Mouse (Mus musculus) megakaryocyte, embryonic 14.5 days (primary cell): ENCODE data around the gene Klf1.

ENCODE experiments used
- FLI1 ChIP-seq: IDR thresholded peaks from 2 replicates; pipeline ENCODE4 v1.6.1; 2012; ENCODE audit warnings: low read length, inconsistent platforms, mixed read lengths
- GATA1 ChIP-seq: IDR thresholded peaks from 3 replicates; pipeline ENCODE4 v1.6.1; 2012; ENCODE audit warnings: mixed read lengths, low read length, inconsistent platforms, borderline replicate concordance

- no peak for TF ChIP-seq GATA1
- TF ChIP-seq FLI1: no peak
Measured at GRCm38 (mm10) chr8:84907037-84907436, 5.3 kb downstream of the Klf1 start.
